Mouse (Mus musculus) layer of hippocampus, adult 8-10 months (tissue): ENCODE measurements around the gene Hdlbp. TPM values are rescaled to one million over a fixed set of nuclear protein-coding genes. Genes with fewer than 3 reads are reported as not detected.
"Not testable (repeated sequence)": the region's sequence is repeated elsewhere in the genome, so short reads cannot be mapped to it uniquely, and the experiment has no call there.

Experiments
- DNase-seq, 2 experiments: peaks; one replicate each; pipeline ENCODE4 v3.0.0; 2022; ENCODE audit warnings: low spot score in 2 of 2
- total RNA-seq, 4 experiments: library from RNA; stranded (reverse); gene quantifications; 2 replicates each; pipeline ENCODE4 v1.2.4; 2022

Gene Hdlbp
- total RNA-seq: 100 to 1,000 TPM; 144 to 186 (median 160) TPM

DNA sequence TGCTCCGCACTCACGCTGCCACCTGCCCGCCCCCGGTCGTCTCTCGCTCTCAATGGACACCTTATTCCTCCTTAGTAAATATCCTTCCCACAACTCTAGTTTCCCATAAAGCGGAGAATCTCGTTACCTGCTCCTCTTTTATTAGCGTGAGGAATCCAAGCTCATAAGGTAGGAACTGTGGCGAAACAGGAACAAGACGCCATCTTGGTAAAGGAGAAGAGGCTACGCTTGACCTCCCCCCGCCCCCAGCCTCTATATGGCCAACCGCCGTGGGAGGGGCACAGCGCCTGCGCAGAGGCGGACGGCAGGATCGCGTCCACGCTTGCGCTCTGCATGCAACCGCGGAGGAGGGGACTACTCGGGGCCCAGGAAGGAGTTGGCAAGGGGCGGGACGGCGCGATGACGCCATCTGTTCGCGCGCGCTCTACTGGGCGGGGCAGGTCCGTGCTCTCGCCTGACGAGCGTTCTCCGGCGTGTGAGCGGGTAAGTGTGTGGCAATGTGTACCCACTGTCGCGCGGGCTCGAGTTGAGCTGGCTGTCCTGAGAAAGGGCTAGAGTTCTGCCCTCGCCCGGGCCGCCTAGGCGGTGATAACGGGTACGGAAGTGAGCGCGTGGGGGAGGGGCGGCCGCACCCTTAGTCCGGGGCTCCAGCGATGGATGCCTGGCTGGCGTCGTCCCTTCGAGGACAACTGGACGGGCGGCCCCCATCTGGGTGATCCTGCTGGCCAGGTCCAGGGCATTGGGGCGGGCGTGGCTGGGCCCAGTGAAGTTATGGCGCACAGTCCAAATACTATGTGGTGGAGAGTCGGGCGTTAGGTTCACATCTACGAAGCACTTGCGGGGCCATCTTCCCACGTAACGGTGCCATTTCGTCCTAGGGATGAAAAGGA lies at the start of gene Hdlbp:
TSS of gene Hdlbp (minus strand) at position 230 of the 890 bp plus-strand sequence.
- DNase-seq: peak; percentile 99

DNA sequence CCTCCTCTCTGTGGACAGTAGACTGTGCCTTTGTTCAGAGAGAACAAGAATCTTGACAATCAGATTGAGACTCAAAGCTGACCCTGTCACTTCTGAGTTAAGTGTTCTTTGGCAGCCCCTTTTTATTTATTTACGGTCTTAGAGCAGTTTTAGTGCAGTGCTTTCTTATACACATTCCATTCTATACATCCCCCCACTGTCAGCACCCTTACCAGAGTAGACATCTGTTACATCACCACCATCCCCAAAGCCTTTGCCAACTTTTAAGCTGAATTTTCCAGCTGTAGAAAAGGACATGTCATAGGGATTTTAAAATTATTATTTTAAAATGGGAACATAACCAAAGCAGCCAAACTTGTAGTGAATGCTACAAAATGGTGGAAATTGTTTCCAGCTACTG lies 43.7 kb upstream of the Hdlbp start:
- DNase-seq: no peak

DNA sequence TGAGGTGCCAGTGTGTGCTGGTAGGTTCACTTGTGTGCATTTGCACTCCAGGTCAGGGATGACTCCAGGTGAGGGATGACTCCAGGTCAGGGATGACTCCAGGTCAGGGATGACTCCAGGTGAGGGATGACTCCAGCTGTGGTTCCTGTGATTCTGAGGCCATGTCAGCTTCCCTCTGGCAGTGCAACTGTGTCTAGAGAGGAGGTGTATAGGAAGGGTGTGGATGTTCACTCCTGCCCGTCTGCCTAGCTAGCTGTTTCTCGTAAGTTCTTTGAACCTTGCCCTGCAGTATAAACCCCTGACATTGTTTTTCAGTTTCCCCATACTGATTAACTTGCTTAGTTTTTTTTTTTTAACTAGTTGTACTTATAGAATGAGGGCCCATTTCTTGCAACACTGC lies 42.9 kb upstream of the Hdlbp start:
- DNase-seq: no peak

DNA sequence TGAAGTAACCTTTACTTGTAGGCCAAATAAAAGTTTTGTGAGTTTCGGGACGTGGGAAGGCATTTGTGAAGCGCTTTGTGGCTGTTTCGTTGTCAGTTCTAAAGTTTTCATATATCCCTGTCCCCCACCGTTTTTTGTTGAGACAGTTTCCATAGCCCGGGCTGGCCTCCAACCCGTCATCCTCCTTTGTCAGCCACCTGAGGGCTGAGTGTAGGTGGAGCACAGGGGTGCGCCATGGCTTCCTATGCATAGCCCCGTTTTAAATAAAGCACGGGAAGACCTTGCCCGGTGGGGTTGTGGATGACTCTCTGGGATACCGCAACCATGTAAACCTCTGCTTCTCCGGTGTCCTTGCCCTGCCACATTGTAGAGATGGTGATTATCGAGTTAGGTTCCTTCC lies 34.6 kb upstream of the Hdlbp start:
- DNase-seq: no peak

DNA sequence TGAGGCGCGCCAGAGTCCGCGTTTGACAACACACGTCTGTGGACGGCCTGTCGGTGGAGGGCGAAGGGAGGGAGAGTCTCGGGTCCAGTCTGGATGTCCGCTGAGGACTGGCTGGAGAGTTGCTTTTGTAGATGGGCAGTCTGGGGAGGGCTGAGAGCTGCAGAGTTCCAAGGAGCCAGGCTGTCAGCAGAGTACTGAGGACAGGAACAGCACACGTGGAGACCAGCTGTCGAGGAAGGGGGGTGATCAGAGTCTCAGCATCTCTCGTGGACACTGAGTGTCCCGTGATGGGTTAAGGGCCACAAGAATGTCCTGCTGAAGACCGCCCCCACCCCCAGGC lies 33.7 kb upstream of the Hdlbp start:
- no peak for DNase-seq

DNA sequence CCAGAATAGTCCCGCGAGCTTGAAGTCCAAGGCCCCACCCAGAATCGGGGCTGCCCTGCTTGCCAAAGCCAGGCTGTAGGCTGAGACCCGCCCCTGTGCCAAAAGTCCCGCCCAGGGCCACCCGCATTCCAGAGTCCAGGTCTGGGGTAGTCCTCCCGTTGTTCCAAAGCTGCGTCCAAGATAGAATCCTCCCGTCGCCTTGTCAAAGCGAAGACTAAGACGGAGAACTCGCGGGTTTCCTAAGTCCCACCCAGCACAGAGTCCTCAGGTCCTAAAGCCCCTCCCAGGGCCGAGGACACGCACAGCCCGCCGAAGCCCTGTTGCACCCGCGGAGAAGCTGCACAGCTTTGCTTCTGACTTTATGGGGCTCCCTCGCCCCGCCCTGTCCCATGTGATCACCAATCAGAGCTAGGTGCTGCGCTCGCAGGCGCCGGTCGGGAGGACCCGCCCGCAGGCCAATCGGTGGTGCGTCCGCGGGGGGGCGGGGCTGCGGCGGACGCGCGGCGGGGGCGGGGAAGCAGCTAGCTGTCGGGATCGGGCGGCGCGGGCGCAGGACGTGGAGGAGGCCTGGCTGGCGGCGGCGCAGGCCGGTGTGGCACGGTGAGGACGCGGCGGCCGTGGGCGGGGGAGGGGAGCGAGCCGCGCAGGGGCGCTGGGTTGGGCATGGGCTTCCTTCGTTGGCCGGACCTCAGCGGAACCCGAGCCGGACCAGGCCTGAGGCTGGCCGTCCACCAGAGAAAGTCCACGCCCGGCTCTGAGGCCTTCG lies 33.2 kb upstream of the Hdlbp start, which contains the start of gene Farp2:
TSS of gene Farp2 (plus strand) at position 495 of the 766 bp plus-strand sequence.
- DNase-seq: peak; percentile 89

DNA sequence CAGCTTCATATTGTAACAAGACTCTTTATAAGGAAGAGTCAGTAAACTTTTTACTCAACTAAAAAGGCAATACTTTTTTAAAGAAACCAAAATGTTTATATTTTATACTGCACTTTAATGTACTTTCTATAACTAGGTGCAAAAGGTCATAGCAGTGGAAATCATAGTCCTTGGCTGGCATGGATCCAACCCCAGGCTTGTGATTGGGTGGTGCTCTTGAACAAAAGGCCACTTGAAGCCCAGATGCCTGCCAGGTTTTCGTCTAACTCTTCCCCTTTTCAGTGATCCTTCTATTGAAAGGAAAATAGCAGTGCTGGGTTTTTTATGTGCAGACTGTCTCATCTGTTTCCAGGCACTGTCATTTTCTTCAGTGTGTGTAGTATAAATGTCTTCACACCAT lies 30.0 kb upstream of the Hdlbp start:
- DNase-seq: not testable (repeated sequence)

DNA sequence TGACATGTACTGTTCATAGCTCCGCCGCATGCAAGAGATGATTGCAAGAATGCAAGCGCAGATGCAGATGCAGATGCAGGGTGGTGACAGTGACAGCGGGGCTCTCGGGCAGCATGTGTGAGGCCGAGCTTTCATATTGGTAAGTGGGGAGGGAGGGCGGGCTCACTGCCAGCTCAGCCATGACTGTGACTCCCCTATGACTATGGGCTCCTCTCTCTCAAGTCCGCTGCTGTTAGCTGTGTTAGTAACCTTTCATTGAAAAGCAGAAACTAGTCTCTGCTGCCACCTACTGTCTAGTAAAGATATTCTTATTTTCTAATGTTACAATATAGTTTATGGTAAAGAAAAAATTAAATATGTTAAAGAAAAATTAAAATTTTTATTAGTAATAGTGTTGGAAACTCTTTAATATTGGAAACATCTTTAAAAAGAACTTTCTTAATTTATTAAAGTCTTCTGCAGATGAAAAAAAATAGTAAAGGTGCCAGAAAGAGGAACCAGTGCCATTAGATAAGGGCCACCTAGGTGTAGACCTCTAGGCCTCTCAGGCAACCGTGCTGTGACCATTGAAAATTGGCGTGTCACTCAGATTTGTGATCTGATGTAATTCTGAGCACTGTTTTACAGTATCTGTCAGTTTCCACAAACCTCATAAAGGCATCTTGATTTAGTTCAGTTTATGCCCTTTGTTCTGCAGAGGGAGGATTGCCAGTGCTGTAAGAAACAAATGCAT lies 28.5 kb upstream of the Hdlbp start:
- no peak for DNase-seq

DNA sequence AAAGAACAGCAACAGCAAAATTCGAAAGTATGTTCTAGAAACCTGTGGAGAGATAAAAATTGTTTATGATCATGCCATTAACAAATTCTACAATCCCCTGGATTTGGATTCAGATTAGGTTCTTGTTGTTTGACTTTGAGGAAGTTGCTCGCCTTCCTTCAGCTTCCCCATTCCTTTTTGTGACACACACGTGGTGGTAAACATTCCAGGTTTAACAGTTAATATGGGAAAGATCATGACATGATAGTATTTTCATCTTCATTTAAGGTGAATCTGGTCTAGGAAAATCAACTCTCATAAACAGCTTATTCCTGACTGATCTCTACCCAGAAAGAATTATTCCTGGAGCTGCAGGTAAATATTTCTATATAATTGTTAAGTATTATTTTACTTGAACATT lies 16.7 kb upstream of the Hdlbp start:
- no peak for DNase-seq

DNA sequence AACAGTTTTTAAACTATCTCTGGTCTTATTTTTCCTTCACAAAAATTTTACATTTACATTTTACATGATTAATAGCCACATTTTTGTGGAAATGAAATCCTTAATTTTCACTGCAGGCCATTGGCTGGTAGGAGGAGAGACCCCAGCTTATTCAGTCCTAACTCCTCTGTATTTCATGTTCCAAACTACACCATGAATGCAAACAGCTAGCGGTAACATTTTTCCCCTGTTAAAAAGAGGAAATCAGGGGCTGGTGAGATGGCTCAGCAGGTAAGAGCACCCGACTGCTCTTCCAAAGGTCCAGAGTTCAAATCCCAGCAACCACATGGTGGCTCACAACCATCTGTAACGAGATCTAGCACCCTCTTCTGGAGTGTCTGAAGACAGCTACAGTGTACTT lies 7.7 kb upstream of the Hdlbp start:
- DNase-seq: not testable (repeated sequence)

DNA sequence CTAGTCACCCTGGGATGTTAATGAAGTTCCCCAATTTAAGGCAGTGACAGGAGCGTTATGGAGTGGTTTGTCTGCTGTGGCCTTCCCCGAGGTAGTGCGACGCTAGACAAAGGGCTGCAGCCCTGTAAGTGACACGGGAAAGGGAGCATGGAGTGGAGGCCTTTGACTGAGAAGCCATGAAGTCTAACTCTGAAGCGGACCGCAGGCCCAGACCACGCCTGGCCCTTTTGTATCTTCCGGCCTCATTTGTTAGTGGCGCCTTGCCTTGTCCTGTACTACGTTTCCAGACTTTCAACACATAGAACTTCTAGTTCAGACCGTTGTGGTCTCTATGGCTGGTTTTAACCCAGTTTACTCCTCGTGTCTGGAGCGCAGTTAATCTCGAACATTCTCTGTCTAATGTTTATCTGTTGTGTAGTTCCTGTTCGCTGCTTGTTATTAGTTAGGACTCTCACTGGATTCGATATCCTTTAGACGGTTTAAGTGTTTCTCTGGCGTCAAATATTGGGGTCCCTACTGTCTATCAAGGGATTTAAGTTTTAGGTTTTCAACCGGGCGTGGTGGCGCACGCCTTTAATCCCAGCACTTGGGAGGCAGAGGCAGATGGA lies 965 bp upstream of the Hdlbp start:
- peak; percentile 18 to 22 for DNase-seq

DNA sequence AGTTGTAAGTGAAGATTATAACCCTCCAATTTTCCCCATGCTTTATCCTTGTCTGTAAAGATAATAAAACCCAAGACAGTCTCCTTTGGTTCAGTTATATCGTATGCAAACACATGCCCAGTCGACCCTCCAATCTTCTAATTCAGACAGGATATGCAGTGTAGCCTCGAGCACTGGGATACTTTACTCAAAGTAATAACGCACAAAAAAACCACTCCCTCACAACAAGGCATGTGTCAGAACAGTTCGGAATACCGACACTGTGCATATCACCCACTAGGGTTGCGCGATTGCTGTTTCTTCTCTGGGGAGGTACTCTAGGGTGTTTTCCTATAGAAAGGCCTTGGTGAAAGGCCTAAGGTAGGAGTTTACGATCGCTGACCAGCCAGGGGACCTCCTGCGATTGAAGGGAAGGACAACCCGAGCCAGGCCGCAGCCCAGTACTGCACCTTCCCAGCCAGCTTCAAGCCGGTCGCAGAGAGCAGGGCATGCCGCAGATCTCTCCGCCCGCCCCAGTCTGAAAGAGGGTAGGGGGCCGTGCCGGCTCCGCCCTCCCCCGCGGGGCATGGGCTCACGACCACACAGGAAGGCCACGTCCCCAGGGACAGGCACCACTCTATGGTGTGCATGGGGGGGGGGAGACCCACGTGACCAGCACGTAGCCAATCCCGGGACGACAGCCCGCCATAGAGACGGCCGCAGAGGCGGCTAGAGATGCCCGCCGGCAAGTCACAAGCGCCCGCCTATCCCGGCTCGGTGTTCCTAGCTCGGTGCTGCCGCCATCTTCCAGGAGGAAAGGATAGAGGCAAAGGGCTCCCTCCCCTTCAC lies 643 bp downstream of the Hdlbp start:
- DNase-seq: peak; percentile 98 to 99

DNA sequence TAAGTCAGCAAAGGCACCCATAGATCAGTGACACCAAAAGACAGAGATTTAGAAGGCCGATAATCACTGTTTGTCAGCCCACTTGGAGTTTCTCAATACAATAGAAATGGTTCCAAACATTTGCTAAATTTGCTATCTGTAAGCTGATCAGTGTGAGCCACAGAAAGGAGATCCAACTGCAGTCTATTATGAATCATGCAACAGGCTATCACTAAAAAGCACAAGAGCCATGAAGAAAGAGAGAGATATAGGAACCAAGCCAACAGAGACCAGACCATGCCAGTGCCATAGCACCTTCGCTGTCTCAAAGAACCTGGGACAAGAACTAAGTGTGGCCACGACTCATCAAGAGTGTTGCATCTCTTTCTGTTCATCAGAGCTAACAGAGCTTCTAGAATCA lies 2.9 kb downstream of the Hdlbp start:
- no peak for DNase-seq

DNA sequence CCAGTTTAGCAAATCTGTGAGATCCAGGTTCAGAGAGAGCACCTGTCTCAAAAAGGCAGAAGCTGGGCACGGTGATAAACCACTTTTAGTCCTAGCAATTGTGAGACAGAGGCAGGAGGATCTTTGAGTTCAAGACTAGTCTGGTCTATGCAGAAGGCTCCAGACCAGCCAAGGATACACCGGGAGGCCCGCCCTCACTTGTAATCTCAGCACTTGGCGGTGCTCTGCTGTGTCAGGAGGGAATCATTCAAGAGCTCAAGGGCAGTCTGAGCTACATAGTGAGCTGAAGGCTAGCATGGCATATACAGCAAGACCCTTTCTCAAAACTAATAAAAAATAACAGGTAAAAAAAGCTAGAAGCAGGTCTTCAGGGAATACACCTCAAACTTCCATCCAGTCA lies 10.0 kb downstream of the Hdlbp start:
- DNase-seq: no peak

DNA sequence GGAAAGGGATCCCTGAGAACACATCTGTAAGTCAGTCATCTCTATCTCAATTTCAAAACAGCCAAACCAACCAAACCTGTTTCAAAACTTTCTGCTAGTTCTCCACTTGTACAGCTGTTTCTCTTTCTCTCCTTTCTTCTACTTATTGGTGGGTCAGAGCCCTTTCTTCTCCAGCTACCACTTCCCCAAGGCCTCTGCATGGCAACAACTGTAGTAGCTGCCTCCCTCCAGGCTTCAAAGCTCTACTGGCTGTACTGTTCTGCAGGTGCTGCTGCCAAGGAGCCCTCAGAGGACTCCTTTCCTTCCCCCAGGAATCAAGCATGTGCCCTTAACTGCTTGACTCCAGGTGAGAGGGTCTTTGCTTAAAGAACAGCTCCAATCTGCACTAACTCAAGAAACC lies 12.9 kb downstream of the Hdlbp start:
- DNase-seq: no peak

DNA sequence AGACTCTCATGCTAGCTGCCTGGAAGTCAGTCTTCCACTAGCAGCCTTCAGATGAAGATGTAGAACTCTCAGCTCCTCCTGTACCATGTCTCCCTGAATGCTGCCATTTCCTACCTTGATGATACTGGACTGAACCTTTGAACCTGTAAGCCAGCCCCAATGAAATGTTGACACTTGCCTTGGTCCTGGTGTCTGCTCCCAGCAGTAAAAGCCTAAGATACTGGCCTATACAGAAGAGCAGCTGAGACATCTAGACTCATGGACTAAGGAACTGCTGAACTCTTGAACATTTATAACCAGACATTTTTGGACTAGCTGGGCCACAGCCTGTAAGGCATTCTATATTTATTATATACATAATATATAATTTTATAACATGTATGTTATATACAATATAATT lies 13.5 kb downstream of the Hdlbp start:
- no peak for DNase-seq

DNA sequence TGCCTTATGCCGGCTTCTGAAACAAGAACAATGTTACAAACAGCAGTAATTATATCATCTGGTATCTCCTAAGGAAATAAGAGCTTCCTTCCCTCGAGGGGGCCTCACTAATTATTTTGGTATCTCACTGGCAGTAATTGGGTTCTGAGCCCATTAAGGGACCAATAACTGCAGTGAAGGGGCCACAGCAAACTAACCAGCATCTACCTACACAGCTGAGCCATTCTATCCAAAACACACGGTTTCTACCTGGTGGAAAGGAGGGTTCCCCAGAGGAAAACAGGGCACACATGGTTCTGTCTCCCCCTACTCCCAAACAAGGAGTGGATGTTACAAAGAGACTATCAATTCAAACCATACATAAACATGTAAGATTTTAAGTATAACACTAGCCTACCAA lies 19.5 kb downstream of the Hdlbp start:
- no peak for DNase-seq

DNA sequence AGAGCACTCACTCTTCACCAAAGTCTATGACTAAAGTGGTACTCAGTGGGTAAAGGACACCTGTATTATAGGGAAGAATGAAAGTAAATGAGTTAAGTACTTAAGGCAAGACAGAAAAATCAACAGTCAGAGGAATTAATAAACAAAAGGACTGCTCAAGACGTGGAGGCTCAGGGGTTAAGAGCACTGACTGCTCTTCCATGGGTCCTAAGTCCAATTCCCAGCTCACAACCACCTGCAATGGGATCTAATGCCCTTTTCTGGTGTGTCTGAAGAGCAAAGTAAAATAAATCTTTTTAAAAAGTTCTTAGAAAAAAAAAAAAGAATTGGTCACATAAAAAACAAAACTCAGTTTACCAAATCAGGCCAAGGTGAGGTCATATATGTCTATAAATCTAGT lies 20.3 kb downstream of the Hdlbp start:
- no peak for DNase-seq

DNA sequence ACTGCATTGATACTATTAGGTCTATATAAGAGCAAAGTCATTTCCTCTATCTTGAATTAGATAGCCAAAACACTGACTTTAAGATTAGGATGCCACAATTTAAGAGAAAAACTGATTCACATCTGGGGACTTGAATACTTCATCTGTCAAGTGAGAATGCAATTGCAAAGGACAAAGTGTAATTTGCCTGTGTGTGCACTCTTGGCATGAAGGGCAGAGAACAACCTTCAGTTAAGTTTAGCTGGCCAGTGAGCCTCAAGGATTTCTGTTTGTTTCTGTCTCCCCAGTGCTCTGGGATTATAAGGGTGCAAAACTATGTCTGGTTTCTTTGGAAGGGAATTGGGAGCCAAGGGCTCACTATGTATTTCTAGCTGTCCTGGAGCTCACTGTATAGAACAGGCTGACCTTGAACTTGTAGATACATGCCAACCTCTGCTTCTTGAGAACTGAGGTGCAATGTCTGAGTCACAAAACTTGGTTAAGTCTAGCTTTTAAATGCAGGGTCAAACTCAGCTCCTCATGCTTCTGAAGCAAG lies 24.8 kb downstream of the Hdlbp start:
- no peak for DNase-seq

DNA sequence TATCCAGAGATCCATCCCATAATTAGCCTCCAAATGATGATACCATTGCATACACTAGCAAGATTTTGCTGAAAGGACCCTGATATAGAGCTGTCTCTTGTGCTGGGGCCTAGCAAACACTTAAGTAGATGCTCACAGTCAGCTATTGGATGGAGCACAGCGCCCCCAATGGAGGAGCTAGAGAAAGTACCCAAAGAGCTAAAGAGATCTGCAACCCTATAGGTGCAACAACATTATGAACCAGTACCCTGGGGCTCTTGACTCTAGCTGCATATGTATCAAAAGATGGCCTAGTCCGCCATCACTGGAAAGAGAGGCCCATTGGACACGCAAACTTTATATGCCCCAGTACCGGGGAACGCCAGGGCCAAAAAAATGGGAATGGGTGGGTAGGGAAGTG lies 28.5 kb downstream of the Hdlbp start:
- not testable (repeated sequence) for DNase-seq

DNA sequence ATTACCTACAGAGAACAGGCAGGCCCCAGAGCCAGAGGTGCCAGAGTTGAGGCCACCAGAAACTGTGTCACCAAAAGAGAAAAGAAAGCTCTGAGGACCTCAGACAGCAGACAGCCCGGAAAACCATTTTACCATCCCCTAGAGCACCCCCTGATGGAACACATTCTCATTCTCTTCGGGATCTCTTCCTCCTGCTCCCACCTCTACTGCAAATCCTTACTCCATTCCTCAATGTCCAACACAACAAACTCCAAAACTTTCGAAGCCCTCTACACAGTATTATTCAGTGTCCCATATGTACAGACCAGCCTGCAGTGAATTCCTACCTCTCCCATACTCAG lies 32.8 kb downstream of the Hdlbp start:
- DNase-seq: no peak
